32 mouse cellular contexts compared by ENCODE assay signal in genomic region chr5:114170345-114170744, GRCm38 (mm10).
"Had no signal": no experiment of that assay in that cellular context is flagged by ENCODE, and none has a peak within 500 bp of the region (broad histone marks: within the 10 kb centered on the region; RNA-seq: fewer than 3 reads in every experiment).

No protein-coding gene starts in this region.

- H3K4me3 ChIP-seq: heart, embryonic 13.5 days; heart, embryonic 15.5 days; hindbrain, embryonic 10.5 days; hindbrain, embryonic 12.5 days; hindbrain, embryonic 13.5 days; hindbrain, embryonic 15.5 days; kidney, embryonic 15.5 days; layer of hippocampus, adult 2 months; left cerebral cortex, adult 2 months had no signal

- H3K27me3 ChIP-seq: heart, embryonic 13.5 days; heart, embryonic 15.5 days had no signal

- H3K4me1 ChIP-seq: hindbrain, embryonic 12.5 days had no signal

- H3K9me3 ChIP-seq: heart, embryonic 13.5 days; heart, embryonic 15.5 days; hindbrain, embryonic 10.5 days; hindbrain, embryonic 12.5 days; hindbrain, embryonic 13.5 days; hindbrain, embryonic 15.5 days; kidney, embryonic 15.5 days had no signal

- H3K27ac ChIP-seq: heart, embryonic 13.5 days; heart, embryonic 15.5 days; hindbrain, embryonic 10.5 days; hindbrain, embryonic 12.5 days; hindbrain, embryonic 13.5 days; hindbrain, embryonic 14.5 days; hindbrain, embryonic 15.5 days; hindbrain, postnatal 0 days; kidney, embryonic 15.5 days; kidney, postnatal 0 days; layer of hippocampus, adult 2 months; left cerebral cortex, adult 2 months had no signal

- DNase-seq: heart, postnatal 10 days; heart, postnatal 14 days; heart, postnatal 36 days; heart, postnatal 4 days; kidney, adult 11 months; kidney, adult 18-20 months; kidney, adult 2 months; kidney, adult 8-10 months; kidney, adult 9 months; kidney, postnatal 10 days; kidney, postnatal 14 days; kidney, postnatal 25 days; kidney, postnatal 36 days; kidney, postnatal 4 days; layer of hippocampus, adult 9-11 months; layer of hippocampus, postnatal 36 days had no signal

- ATAC-seq: hindbrain, embryonic 16.5 days; hindbrain, postnatal 0 days; inflammation-experienced regulatory T-cells, adult 6 months; intestine, embryonic 16.5 days; intestine, postnatal 0 days had no signal

- H3K36me3 ChIP-seq: hindbrain, embryonic 10.5 days; hindbrain, embryonic 12.5 days; hindbrain, embryonic 13.5 days; hindbrain, embryonic 15.5 days; kidney, embryonic 15.5 days had no signal

- H3K4me2 ChIP-seq: heart, embryonic 13.5 days; heart, embryonic 15.5 days; hindbrain, embryonic 12.5 days; hindbrain, embryonic 13.5 days; hindbrain, embryonic 14.5 days; hindbrain, embryonic 15.5 days; kidney, embryonic 15.5 days had no signal

- H3K9ac ChIP-seq: heart, embryonic 13.5 days; heart, embryonic 15.5 days; hindbrain, embryonic 12.5 days; hindbrain, embryonic 13.5 days; hindbrain, embryonic 14.5 days; hindbrain, embryonic 15.5 days; kidney, embryonic 15.5 days had no signal
